Mouse (Mus musculus): ENCODE data around the gene Gm47841.

Gm47841 gene

GRCm38 (mm10) chr15:101047194-101047555 lies at the start of gene Gm47841:
TSS of gene Gm47841 (minus strand) at chr15:101047397.
- no peak for DNase-seq (ENCODE audit: low spot score in 2 of 2)

- DNase-seq (ENCODE audit: low spot score in 2 of 2), result no peak
Observed at GRCm38 (mm10) chr15:101095392-101095791, 48.2 kb upstream of the Gm47841 start.

- DNase-seq (ENCODE audit: low spot score in 2 of 2), result no peak
Observed at GRCm38 (mm10) chr15:101094979-101095378, 47.8 kb upstream of the Gm47841 start.

GRCm38 (mm10) chr15:101093988-101094387 lies 46.8 kb upstream of the Gm47841 start:
- no peak for DNase-seq (ENCODE audit: low spot score in 2 of 2)

GRCm38 (mm10) chr15:101092829-101093648 lies 45.8 kb upstream of the Gm47841 start:
- peak in 1 of 2 experiments; percentile 54 for DNase-seq (ENCODE audit: low spot score in 2 of 2)

GRCm38 (mm10) chr15:101092121-101092828 lies 45.1 kb upstream of the Gm47841 start:
- DNase-seq (ENCODE audit: low spot score in 2 of 2), result no peak

GRCm38 (mm10) chr15:101091551-101091950 lies 44.4 kb upstream of the Gm47841 start:
- DNase-seq (ENCODE audit: low spot score in 2 of 2), result no peak

GRCm38 (mm10) chr15:101088291-101088690 lies 41.1 kb upstream of the Gm47841 start:
- peak in 1 of 2 experiments; percentile 14 for DNase-seq (ENCODE audit: low spot score in 2 of 2)

GRCm38 (mm10) chr15:101086956-101087355 lies 39.8 kb upstream of the Gm47841 start:
- DNase-seq (ENCODE audit: low spot score in 2 of 2), result no peak

GRCm38 (mm10) chr15:101086451-101086850 lies 39.3 kb upstream of the Gm47841 start:
- DNase-seq (ENCODE audit: low spot score in 2 of 2), result no peak

GRCm38 (mm10) chr15:101084499-101084898 lies 37.3 kb upstream of the Gm47841 start:
- no peak for DNase-seq (ENCODE audit: low spot score in 2 of 2)

- no peak for DNase-seq (ENCODE audit: low spot score in 2 of 2)
Observed at GRCm38 (mm10) chr15:101082236-101082635, 35.0 kb upstream of the Gm47841 start.

GRCm38 (mm10) chr15:101081035-101081548 lies 33.9 kb upstream of the Gm47841 start:
- DNase-seq (ENCODE audit: low spot score in 2 of 2), result no peak

- no peak for DNase-seq (ENCODE audit: low spot score in 2 of 2)
Observed at GRCm38 (mm10) chr15:101080031-101080520, 32.9 kb upstream of the Gm47841 start.

- DNase-seq (ENCODE audit: low spot score in 2 of 2), result peak; percentile 42 to 57
Observed at GRCm38 (mm10) chr15:101078731-101079156, 31.5 kb upstream of the Gm47841 start.

- no peak for DNase-seq (ENCODE audit: low spot score in 2 of 2)
Observed at GRCm38 (mm10) chr15:101077813-101078730, 30.9 kb upstream of the Gm47841 start, which contains the start of gene Fignl2. TSS of gene Fignl2 (minus strand) at chr15:101078567.

GRCm38 (mm10) chr15:101077001-101077812 lies 30.0 kb upstream of the Gm47841 start:
- DNase-seq (ENCODE audit: low spot score in 2 of 2), result no peak

- no peak for DNase-seq (ENCODE audit: low spot score in 2 of 2)
Observed at GRCm38 (mm10) chr15:101076071-101077000, 29.1 kb upstream of the Gm47841 start.

GRCm38 (mm10) chr15:101075656-101076055 lies 28.5 kb upstream of the Gm47841 start:
- no peak for DNase-seq (ENCODE audit: low spot score in 2 of 2)

Measured in frontal cortex, postnatal 36 days (tissue).